Mouse (Mus musculus) layer of hippocampus, adult 11-12 months (tissue): Measurements from ENCODE around the gene Etfb.

Experiments
- DNase-seq: peaks from one replicate; pipeline ENCODE4 v3.0.0; 2022; ENCODE audit warnings: low spot score

Etfb gene

GRCm38 (mm10) chr7:43449811-43450210 lies 5.9 kb downstream of the Etfb start:
- no peak for DNase-seq

- DNase-seq, result no peak
Observed at GRCm38 (mm10) chr7:43451726-43452125, 7.8 kb downstream of the Etfb start.

- no peak for DNase-seq
Observed at GRCm38 (mm10) chr7:43452609-43453008, 8.7 kb downstream of the Etfb start.

- DNase-seq, result no peak
Observed at GRCm38 (mm10) chr7:43453599-43454355, 9.9 kb downstream of the Etfb start.

- DNase-seq, result no peak
Observed at GRCm38 (mm10) chr7:43454371-43454770, 10.5 kb downstream of the Etfb start.

GRCm38 (mm10) chr7:43462851-43463250 lies 19.0 kb downstream of the Etfb start, which contains the start of gene Vsig10l:
Gene Vsig10l, plus strand, starts transcription at chr7:43463151.
- no peak for DNase-seq

GRCm38 (mm10) chr7:43463976-43464375 lies 20.1 kb downstream of the Etfb start:
- no peak for DNase-seq

- no peak for DNase-seq
Observed at GRCm38 (mm10) chr7:43464864-43465343, 21.0 kb downstream of the Etfb start.

- peak; percentile 83 for DNase-seq
Observed at GRCm38 (mm10) chr7:43465344-43466098, 21.6 kb downstream of the Etfb start.

- DNase-seq, result peak; percentile 72
Observed at GRCm38 (mm10) chr7:43466099-43466694, 22.3 kb downstream of the Etfb start.

GRCm38 (mm10) chr7:43470373-43470772 lies 26.5 kb downstream of the Etfb start:
- DNase-seq, result peak; percentile 35

- DNase-seq, result no peak
Observed at GRCm38 (mm10) chr7:43475706-43476105, 31.8 kb downstream of the Etfb start.

- DNase-seq, result no peak
Observed at GRCm38 (mm10) chr7:43476376-43476775, 32.5 kb downstream of the Etfb start.

- DNase-seq, result peak; percentile 57
Observed at GRCm38 (mm10) chr7:43481191-43481590, 37.3 kb downstream of the Etfb start.

GRCm38 (mm10) chr7:43482090-43482716 lies 38.3 kb downstream of the Etfb start:
- DNase-seq, result no peak

- no peak for DNase-seq
Observed at GRCm38 (mm10) chr7:43483236-43483635, 39.4 kb downstream of the Etfb start.

- DNase-seq, result peak; percentile 38
Observed at GRCm38 (mm10) chr7:43488646-43489045, 44.8 kb downstream of the Etfb start.

GRCm38 (mm10) chr7:43489631-43490125 lies 45.8 kb downstream of the Etfb start, which contains the start of gene Iglon5:
Gene Iglon5, minus strand, starts transcription at chr7:43490075.
- no peak for DNase-seq

GRCm38 (mm10) chr7:43490182-43490584 lies 46.3 kb downstream of the Etfb start:
- DNase-seq, result peak; percentile 67

- DNase-seq, result no peak
Observed at GRCm38 (mm10) chr7:43490861-43491260, 47.0 kb downstream of the Etfb start.

GRCm38 (mm10) chr7:43495343-43496021 lies 51.6 kb downstream of the Etfb start:
- peak; percentile 71 for DNase-seq
